Mouse (Mus musculus): ENCODE results near the gene E2f2. TPM values are rescaled to one million over a fixed set of nuclear protein-coding genes. Genes with fewer than 3 reads are reported as not detected.

Gene E2f2
- polyA plus RNA-seq, 1 experiment = 0.67 TPM

- Histone ChIP-seq H3K27ac (ENCODE audit: insufficient read depth, low read length) (0 out of 2 replicates have a peak overlapping the region, but pooled peaks have one; percentile 37), H3K4me1 (ENCODE audit: control insufficient read depth, insufficient read depth, low read length) (peaks cover 4% of the 10 kb centered on the region), H3K4me3 (ENCODE audit: insufficient read depth, low read length) (no peak overlapping the region)
- TF ChIP-seq POLR2A (IDR thresholded peaks at IDR 0.05; ENCODE audit: extremely low read depth, insufficient read depth, low read length) (no peak), CTCF (IDR thresholded peaks at IDR 0.05; ENCODE audit: extremely low read depth, insufficient read depth, low read length) (no peak)
These were observed 52.7 kb downstream of the E2f2 start for GRCm38 (mm10) chr4:136224677-136225460.

- TF ChIP-seq CTCF (IDR thresholded peaks at IDR 0.05; ENCODE audit: extremely low read depth, insufficient read depth, low read length) (no peak), POLR2A (IDR thresholded peaks at IDR 0.05; ENCODE audit: extremely low read depth, insufficient read depth, low read length) (no peak)
- no peak overlapping the region for H3K4me3 ChIP-seq (ENCODE audit: insufficient read depth, low read length)
- no peak overlapping the region for H3K27ac ChIP-seq (ENCODE audit: insufficient read depth, low read length)
- peaks cover 4% of the 10 kb centered on the region for H3K4me1 ChIP-seq (ENCODE audit: control insufficient read depth, insufficient read depth, low read length)
These were observed 55.2 kb downstream of the E2f2 start for GRCm38 (mm10) chr4:136227408-136227807.

GRCm38 (mm10) chr4:136228640-136229039 is 56.4 kb downstream of the E2f2 start:
- Histone ChIP-seq H3K4me1 (ENCODE audit: control insufficient read depth, insufficient read depth, low read length) (peaks cover 4% of the 10 kb centered on the region), H3K27ac (ENCODE audit: insufficient read depth, low read length) (no peak overlapping the region), H3K4me3 (ENCODE audit: insufficient read depth, low read length) (no peak overlapping the region)
- TF ChIP-seq CTCF (IDR thresholded peaks at IDR 0.05; ENCODE audit: extremely low read depth, insufficient read depth, low read length) (no peak), POLR2A (IDR thresholded peaks at IDR 0.05; ENCODE audit: extremely low read depth, insufficient read depth, low read length) (no peak)

- Histone ChIP-seq H3K27ac (ENCODE audit: insufficient read depth, low read length) (no peak overlapping the region), H3K4me1 (ENCODE audit: control insufficient read depth, insufficient read depth, low read length) (no peaks in the 10 kb centered on the region), H3K4me3 (ENCODE audit: insufficient read depth, low read length) (no peak overlapping the region)
- TF ChIP-seq POLR2A (IDR thresholded peaks at IDR 0.05; ENCODE audit: extremely low read depth, insufficient read depth, low read length) = no peak
These were observed 66.5 kb downstream of the E2f2 start for GRCm38 (mm10) chr4:136238669-136239068.

- H3K27ac ChIP-seq (ENCODE audit: insufficient read depth, low read length) = no peak overlapping the region
- no peak overlapping the region for H3K4me3 ChIP-seq (ENCODE audit: insufficient read depth, low read length)
- no peaks in the 10 kb centered on the region for H3K4me1 ChIP-seq (ENCODE audit: control insufficient read depth, insufficient read depth, low read length)
- no peak for TF ChIP-seq POLR2A (IDR thresholded peaks at IDR 0.05; ENCODE audit: extremely low read depth, insufficient read depth, low read length)
- TF ChIP-seq CTCF (IDR thresholded peaks at IDR 0.05; ENCODE audit: extremely low read depth, insufficient read depth, low read length) = no peak
These were observed 66.9 kb downstream of the E2f2 start for GRCm38 (mm10) chr4:136239111-136239510.

GRCm38 (mm10) chr4:136239622-136240021 is 67.4 kb downstream of the E2f2 start:
- Histone ChIP-seq H3K27ac (ENCODE audit: insufficient read depth, low read length) (no peak overlapping the region), H3K4me1 (ENCODE audit: control insufficient read depth, insufficient read depth, low read length) (no peaks in the 10 kb centered on the region), H3K4me3 (ENCODE audit: insufficient read depth, low read length) (no peak overlapping the region)
- TF ChIP-seq POLR2A (IDR thresholded peaks at IDR 0.05; ENCODE audit: extremely low read depth, insufficient read depth, low read length) (no peak), CTCF (IDR thresholded peaks at IDR 0.05; ENCODE audit: extremely low read depth, insufficient read depth, low read length) (peak; percentile 69)

GRCm38 (mm10) chr4:136240123-136240522 is 67.9 kb downstream of the E2f2 start:
- no peak overlapping the region for H3K4me3 ChIP-seq (ENCODE audit: insufficient read depth, low read length)
- no peak overlapping the region for H3K27ac ChIP-seq (ENCODE audit: insufficient read depth, low read length)
- H3K4me1 ChIP-seq (ENCODE audit: control insufficient read depth, insufficient read depth, low read length) = no peaks in the 10 kb centered on the region
- TF ChIP-seq POLR2A (IDR thresholded peaks at IDR 0.05; ENCODE audit: extremely low read depth, insufficient read depth, low read length) = no peak
- TF ChIP-seq CTCF (IDR thresholded peaks at IDR 0.05; ENCODE audit: extremely low read depth, insufficient read depth, low read length) = no peak

- Histone ChIP-seq H3K4me1 (ENCODE audit: control insufficient read depth, insufficient read depth, low read length) (no peaks in the 10 kb centered on the region), H3K4me3 (ENCODE audit: insufficient read depth, low read length) (no peak overlapping the region), H3K27ac (ENCODE audit: insufficient read depth, low read length) (no peak overlapping the region)
- no peak for TF ChIP-seq POLR2A (IDR thresholded peaks at IDR 0.05; ENCODE audit: extremely low read depth, insufficient read depth, low read length)
- no peak for TF ChIP-seq CTCF (IDR thresholded peaks at IDR 0.05; ENCODE audit: extremely low read depth, insufficient read depth, low read length)
These were observed 68.8 kb downstream of the E2f2 start for GRCm38 (mm10) chr4:136240955-136241354.

- no peaks in the 10 kb centered on the region for H3K4me1 ChIP-seq (ENCODE audit: control insufficient read depth, insufficient read depth, low read length)
- no peak overlapping the region for H3K4me3 ChIP-seq (ENCODE audit: insufficient read depth, low read length)
- H3K27ac ChIP-seq (ENCODE audit: insufficient read depth, low read length) = no peak overlapping the region
- TF ChIP-seq POLR2A (IDR thresholded peaks at IDR 0.05; ENCODE audit: extremely low read depth, insufficient read depth, low read length) (no peak), CTCF (IDR thresholded peaks at IDR 0.05; ENCODE audit: extremely low read depth, insufficient read depth, low read length) (peak; percentile 47)
These were observed 70.0 kb downstream of the E2f2 start for GRCm38 (mm10) chr4:136242065-136242703.

- H3K27ac ChIP-seq (ENCODE audit: insufficient read depth, low read length) = no peak overlapping the region
- H3K4me1 ChIP-seq (ENCODE audit: control insufficient read depth, insufficient read depth, low read length) = no peaks in the 10 kb centered on the region
- TF ChIP-seq CTCF (IDR thresholded peaks at IDR 0.05; ENCODE audit: extremely low read depth, insufficient read depth, low read length) (no peak), POLR2A (IDR thresholded peaks at IDR 0.05; ENCODE audit: extremely low read depth, insufficient read depth, low read length) (no peak)
- no peak overlapping the region for H3K4me3 ChIP-seq (ENCODE audit: insufficient read depth, low read length)
These were observed 70.5 kb downstream of the E2f2 start for GRCm38 (mm10) chr4:136242728-136243127.
